Mouse (Mus musculus): ENCODE measurements around the gene Megf8.

- no peak for TF ChIP-seq CTCF (IDR thresholded peaks at IDR 0.05)
- no peak for TF ChIP-seq EP300 (IDR thresholded peaks at IDR 0.05)
Observed at GRCm38 (mm10) chr7:25301063-25301462, 15.9 kb upstream of the Megf8 start, which contains the start of gene Prr19.

Measured in lung, postnatal 0 days (tissue).